Mouse (Mus musculus) thymus, postnatal 10 days (tissue): ENCODE results near the gene Map4k4.
A peak's percentile ranks its signal among the peaks of the same experiment; 100 is the strongest.

Source experiments
- DNase-seq, 2 experiments: peaks; one replicate each; pipeline ENCODE4 v3.0.0; 2021; ENCODE audit warnings: low spot score in 2 of 2

Map4k4 gene

DNA sequence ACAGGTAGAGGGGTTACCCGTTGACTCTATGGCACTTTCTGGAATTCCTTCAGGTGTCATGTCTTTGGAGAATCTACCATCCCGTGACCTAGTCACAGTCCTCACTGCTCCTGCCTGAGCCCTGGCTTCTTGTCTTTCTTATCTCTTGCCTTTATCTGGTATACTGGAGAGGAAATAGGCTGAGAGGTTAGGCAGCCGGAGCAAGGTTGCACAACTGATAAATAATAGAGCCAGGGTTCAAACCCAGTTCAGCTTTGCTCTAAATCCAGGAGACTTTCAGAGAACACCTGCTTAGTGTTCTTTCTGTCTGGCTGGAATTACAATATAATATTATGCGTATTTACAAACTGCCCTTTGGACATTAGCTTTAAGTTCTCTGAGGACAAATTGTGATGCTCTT lies 2.0 kb upstream of the Map4k4 start:
- DNase-seq = no peak

GRCm38 (mm10) chr1:39901063-39901811 lies 524 bp downstream of the Map4k4 start:
- peak; percentile 29 to 51 for DNase-seq

DNA sequence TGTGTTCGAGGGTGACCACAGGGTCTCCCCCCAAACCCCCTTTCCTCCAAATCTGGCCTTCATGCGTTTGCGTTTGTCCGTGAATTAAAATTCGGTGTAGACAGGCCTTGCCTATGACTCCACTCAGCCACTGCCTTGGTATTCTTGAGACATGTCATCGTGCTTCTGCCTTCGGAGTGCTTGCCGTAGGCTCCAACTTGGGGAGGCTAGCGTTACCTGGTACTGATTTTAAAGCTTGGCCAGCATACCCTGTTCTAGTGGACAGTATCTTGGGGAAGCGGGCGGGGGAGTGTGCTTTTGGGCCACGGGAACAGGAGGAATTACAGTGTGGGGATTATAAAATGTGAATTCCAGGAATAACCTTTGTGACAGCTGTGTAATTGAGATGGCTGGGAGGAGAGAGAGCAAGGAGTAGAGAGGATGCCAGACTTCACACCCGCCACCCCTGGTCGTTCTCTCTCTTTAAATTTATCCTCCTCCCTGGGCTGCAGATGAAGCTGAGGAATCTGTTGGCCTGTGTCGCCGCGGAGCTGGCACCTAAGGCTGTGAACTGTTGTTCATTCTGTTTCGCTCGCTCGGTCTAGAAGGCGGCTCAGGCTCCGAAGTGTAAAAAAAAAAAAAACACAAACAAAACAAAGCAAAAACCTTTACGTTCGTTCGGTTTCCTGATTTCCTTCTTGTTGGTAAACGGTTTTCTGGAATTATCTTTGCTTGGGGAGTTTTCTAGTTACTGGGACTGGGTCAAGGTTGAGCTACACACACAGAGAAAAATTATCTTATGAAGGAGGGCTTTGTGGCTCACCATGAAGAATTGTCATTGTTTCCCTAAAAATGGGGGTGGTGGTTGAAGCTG lies 1.4 kb downstream of the Map4k4 start:
- no peak for DNase-seq

GRCm38 (mm10) chr1:39902704-39903151 lies 2.0 kb downstream of the Map4k4 start:
- no peak for DNase-seq

- DNase-seq = no peak
Measured at GRCm38 (mm10) chr1:39904720-39905119, 4.0 kb downstream of the Map4k4 start.

- no peak for DNase-seq
Measured at GRCm38 (mm10) chr1:39906921-39907320, 6.2 kb downstream of the Map4k4 start.

GRCm38 (mm10) chr1:39908976-39909375 lies 8.3 kb downstream of the Map4k4 start:
- no peak for DNase-seq

- DNase-seq = peak in 1 of 2 experiments; percentile 65
Measured at GRCm38 (mm10) chr1:39911446-39911845, 10.7 kb downstream of the Map4k4 start.

GRCm38 (mm10) chr1:39913256-39913655 lies 12.5 kb downstream of the Map4k4 start:
- no peak for DNase-seq

- no peak for DNase-seq
Measured at GRCm38 (mm10) chr1:39916144-39916543, 15.4 kb downstream of the Map4k4 start.

GRCm38 (mm10) chr1:39917855-39918516 lies 17.3 kb downstream of the Map4k4 start:
- peak; percentile 42 to 54 for DNase-seq

DNA sequence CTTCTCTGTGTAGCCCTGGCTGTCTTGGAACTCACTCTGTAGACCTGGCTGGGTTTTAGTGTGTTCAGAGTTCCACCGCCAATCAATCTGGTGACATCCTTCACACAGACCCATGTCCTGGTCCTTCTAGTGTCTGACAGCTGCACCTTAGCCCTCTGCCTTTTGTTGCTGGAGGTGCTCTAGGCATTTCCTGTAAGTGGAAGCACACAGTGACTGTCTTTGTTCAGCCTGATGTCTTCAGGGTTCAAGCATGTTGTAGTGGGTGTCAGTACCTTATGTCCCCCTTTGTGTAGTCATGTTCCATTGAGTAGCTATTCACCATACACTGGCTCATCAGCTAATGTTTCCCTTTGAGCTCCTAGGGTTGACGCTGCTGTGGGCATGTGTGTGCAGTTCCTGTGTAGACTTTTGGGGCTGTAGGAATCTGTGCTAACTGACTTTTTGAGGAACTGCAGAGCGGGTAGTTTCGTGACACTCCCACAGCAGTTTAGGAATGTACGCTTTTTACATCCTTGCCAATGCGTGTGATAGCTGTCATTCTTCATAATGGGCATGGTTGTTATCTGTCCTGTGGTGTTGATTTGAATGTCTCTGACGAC lies 17.9 kb downstream of the Map4k4 start:
- DNase-seq = no peak

- DNase-seq = no peak
Measured at GRCm38 (mm10) chr1:39920616-39921015, 19.9 kb downstream of the Map4k4 start.

- no peak for DNase-seq
Measured at GRCm38 (mm10) chr1:39921996-39922395, 21.3 kb downstream of the Map4k4 start.

DNA sequence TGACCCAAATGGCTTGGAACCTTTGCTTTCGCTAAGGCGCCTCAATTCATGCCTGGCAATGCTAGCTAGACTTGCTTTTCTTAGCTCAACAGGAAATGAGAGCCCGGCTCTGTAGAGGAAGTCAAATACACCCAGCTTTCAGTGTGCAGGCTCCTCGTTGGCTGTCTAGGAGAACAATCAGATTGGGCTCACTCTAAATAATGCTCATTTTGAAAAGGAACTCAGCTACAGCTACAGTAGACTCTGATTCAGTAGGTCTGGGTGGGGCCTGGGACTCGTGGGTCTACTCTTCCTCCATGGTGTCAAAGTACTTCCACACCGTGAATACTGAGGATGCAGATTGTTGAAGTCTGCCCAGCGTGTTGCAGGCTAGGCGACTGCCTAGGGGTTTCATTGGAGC lies 22.0 kb downstream of the Map4k4 start:
- DNase-seq = peak; percentile 49 to 57

DNA sequence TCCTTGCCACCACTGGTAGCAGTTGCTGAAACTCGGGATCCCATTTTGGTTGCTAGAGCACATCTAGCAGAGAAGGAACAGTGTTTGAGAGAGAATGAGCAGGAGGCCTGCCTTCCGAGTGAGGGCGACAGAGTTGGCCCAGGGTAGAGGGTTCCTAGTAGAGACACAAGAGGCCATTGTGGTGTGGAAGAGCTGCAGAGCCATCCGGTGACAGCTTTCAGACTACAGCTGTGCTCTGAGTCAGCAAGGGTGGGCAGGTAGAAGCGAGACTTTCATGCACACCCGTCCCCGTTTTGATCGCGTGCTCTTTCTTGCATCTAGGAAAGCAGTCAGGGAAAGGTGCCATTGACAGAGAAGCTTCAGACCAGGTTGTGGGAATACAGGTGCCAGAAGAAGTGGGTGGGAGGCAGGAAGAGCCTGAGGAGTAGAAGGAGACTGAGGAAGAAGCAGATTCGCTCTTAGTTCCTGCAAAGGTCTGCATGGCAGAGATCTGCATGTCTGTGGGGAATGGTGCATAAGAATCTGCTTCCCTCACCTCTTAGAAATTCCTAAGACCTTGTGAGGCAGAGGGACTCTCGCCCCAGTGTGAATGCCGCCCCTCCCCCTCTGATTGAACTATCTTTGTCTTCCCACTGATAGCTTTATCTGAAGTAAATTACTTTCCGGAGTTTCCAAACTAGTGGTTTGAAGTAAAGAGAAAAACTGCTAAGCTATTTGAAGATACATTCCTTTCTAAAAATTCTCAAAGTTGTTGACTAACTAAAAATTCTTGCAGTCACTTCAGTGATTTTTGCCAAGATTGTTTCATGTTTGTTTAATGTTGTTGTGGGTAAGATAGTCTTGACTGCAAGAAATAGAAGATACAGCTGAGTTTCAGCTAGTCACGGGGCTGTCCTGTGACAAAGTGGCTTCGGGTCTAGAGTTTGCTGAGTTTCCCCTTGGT lies 23.0 kb downstream of the Map4k4 start:
- peak; percentile 55 to 59 for DNase-seq

GRCm38 (mm10) chr1:39931055-39931454 lies 30.3 kb downstream of the Map4k4 start:
- DNase-seq = no peak

GRCm38 (mm10) chr1:39932216-39932739 lies 31.6 kb downstream of the Map4k4 start:
- no peak for DNase-seq

DNA sequence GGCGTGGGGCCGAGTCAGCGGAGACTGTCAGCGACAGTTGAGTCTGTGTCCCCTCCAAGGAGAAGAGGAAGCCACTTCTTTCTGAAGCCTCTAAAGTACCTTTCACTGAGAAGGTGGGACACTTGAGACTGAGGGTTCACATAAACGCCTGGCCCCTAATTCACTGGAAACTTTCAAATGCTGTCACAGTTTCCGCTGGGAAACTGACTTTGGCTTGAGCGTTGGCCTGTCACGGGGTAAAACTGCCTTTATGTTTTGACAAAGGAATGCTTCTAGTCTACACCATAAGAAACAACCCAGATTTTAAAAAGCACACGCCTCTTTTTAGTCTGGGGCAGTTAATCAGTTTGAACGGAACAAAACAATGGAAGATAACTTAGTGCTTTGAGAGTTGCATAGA lies 32.2 kb downstream of the Map4k4 start:
- DNase-seq = no peak

DNA sequence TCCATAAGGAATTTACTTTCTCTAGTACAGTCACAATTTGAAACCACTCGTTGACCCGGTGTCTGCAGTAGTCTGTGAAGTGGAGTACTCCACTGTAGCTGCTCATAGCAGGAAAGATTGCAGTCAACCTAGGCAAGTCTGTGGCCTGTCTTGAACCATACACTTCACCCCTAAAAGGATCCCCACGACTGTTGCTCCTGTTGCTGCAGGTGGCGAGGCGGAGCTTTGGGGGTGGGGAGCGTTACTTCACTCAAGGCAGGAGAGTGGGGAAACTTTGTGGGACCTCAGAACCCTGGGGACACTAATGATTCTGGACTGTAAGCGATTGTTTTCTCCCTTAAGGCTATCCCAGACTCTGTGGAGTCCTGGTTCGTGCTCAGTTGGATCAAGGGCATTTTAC lies 34.2 kb downstream of the Map4k4 start:
- DNase-seq = peak; percentile 52 to 60

- no peak for DNase-seq
Measured at GRCm38 (mm10) chr1:39935616-39936015, 34.9 kb downstream of the Map4k4 start.
